Mouse (Mus musculus): ENCODE results near the gene St6galnac5. TPM values are rescaled to one million over a fixed set of nuclear protein-coding genes. Genes with fewer than 3 reads are reported as not detected.

Gene St6galnac5
- polyA plus RNA-seq, 1 experiment: 1.2 TPM

- Histone ChIP-seq H3K27ac (ENCODE audit: insufficient read depth, low read length) (no peak overlapping the region), H3K4me3 (ENCODE audit: extremely low read depth, insufficient read depth, insufficient read length) (no peak overlapping the region), H3K36me3 (ENCODE audit: control insufficient read depth, insufficient read depth, low read length) (no peaks in the 10 kb centered on the region), H3K4me1 (ENCODE audit: control insufficient read depth, insufficient read depth, insufficient read length) (no peaks in the 10 kb centered on the region), H3K27me3 (ENCODE audit: control insufficient read depth, insufficient read depth, low read length) (no peaks in the 10 kb centered on the region)
- DNase-seq (ENCODE audit: low read depth in 1 of 2, low spot score in 2 of 2): no peak
- no peak for TF ChIP-seq CTCF (IDR thresholded peaks at IDR 0.05; ENCODE audit: extremely low read depth, insufficient read depth, insufficient read length, insufficient replicate concordance)
- TF ChIP-seq POLR2A (IDR thresholded peaks at IDR 0.05; ENCODE audit: low read depth, low read length): no peak
Observed at GRCm38 (mm10) chr3:152843925-152844324, 138.1 kb downstream of the St6galnac5 start.

- Histone ChIP-seq H3K36me3 (ENCODE audit: control insufficient read depth, insufficient read depth, low read length) (no peaks in the 10 kb centered on the region), H3K4me3 (ENCODE audit: extremely low read depth, insufficient read depth, insufficient read length) (no peak overlapping the region), H3K4me1 (ENCODE audit: control insufficient read depth, insufficient read depth, insufficient read length) (no peaks in the 10 kb centered on the region), H3K27ac (ENCODE audit: insufficient read depth, low read length) (no peak overlapping the region), H3K27me3 (ENCODE audit: control insufficient read depth, insufficient read depth, low read length) (no peaks in the 10 kb centered on the region)
- WGBS: 87% methylated on average over 3 of the region's 3 CpGs
- TF ChIP-seq CTCF (IDR thresholded peaks at IDR 0.05; ENCODE audit: extremely low read depth, insufficient read depth, insufficient read length, insufficient replicate concordance) (no peak), POLR2A (IDR thresholded peaks at IDR 0.05; ENCODE audit: low read depth, low read length) (no peak)
- no peak for DNase-seq (ENCODE audit: low read depth in 1 of 2, low spot score in 2 of 2)
Observed at GRCm38 (mm10) chr3:152842648-152843047, 139.4 kb downstream of the St6galnac5 start.

- H3K27me3 ChIP-seq (ENCODE audit: control insufficient read depth, insufficient read depth, low read length): no peaks in the 10 kb centered on the region
- DNase-seq (ENCODE audit: low read depth in 1 of 2, low spot score in 2 of 2): no peak
- H3K36me3 ChIP-seq (ENCODE audit: control insufficient read depth, insufficient read depth, low read length): no peaks in the 10 kb centered on the region
- H3K4me3 ChIP-seq (ENCODE audit: extremely low read depth, insufficient read depth, insufficient read length): no peak overlapping the region
- no peak overlapping the region for H3K27ac ChIP-seq (ENCODE audit: insufficient read depth, low read length)
- H3K4me1 ChIP-seq (ENCODE audit: control insufficient read depth, insufficient read depth, insufficient read length): no peaks in the 10 kb centered on the region
- no peak for TF ChIP-seq CTCF (IDR thresholded peaks at IDR 0.05; ENCODE audit: extremely low read depth, insufficient read depth, insufficient read length, insufficient replicate concordance)
- no peak for TF ChIP-seq POLR2A (IDR thresholded peaks at IDR 0.05; ENCODE audit: low read depth, low read length)
- WGBS: 94% methylated on average over 6 of the region's 6 CpGs
Observed at GRCm38 (mm10) chr3:152841264-152841663, 140.8 kb downstream of the St6galnac5 start.

- no peak for DNase-seq (ENCODE audit: low read depth in 1 of 2, low spot score in 2 of 2)
- no peaks in the 10 kb centered on the region for H3K4me1 ChIP-seq (ENCODE audit: control insufficient read depth, insufficient read depth, insufficient read length)
- 93% methylated on average over 1 of the region's 1 CpGs for WGBS
- no peaks in the 10 kb centered on the region for H3K36me3 ChIP-seq (ENCODE audit: control insufficient read depth, insufficient read depth, low read length)
- H3K4me3 ChIP-seq (ENCODE audit: extremely low read depth, insufficient read depth, insufficient read length): no peak overlapping the region
- no peak overlapping the region for H3K27ac ChIP-seq (ENCODE audit: insufficient read depth, low read length)
- no peaks in the 10 kb centered on the region for H3K27me3 ChIP-seq (ENCODE audit: control insufficient read depth, insufficient read depth, low read length)
- TF ChIP-seq POLR2A (IDR thresholded peaks at IDR 0.05; ENCODE audit: low read depth, low read length): no peak
- no peak for TF ChIP-seq CTCF (IDR thresholded peaks at IDR 0.05; ENCODE audit: extremely low read depth, insufficient read depth, insufficient read length, insufficient replicate concordance)
Observed at GRCm38 (mm10) chr3:152837938-152838337, 144.1 kb downstream of the St6galnac5 start.

GRCm38 (mm10) chr3:152837407-152837806 is 144.6 kb downstream of the St6galnac5 start:
- WGBS: 79% methylated on average over 2 of the region's 2 CpGs

GRCm38 (mm10) chr3:152832436-152832835 is 149.6 kb downstream of the St6galnac5 start:
- H3K27ac ChIP-seq (ENCODE audit: insufficient read depth, low read length): no peak overlapping the region
- H3K27me3 ChIP-seq (ENCODE audit: control insufficient read depth, insufficient read depth, low read length): no peaks in the 10 kb centered on the region
- DNase-seq (ENCODE audit: low read depth in 1 of 2, low spot score in 2 of 2): no peak
- TF ChIP-seq POLR2A (IDR thresholded peaks at IDR 0.05; ENCODE audit: low read depth, low read length) (no peak), CTCF (IDR thresholded peaks at IDR 0.05; ENCODE audit: extremely low read depth, insufficient read depth, insufficient read length, insufficient replicate concordance) (no peak)
- H3K4me3 ChIP-seq (ENCODE audit: extremely low read depth, insufficient read depth, insufficient read length): no peak overlapping the region
- WGBS: 92% methylated on average over 4 of the region's 4 CpGs
- H3K4me1 ChIP-seq (ENCODE audit: control insufficient read depth, insufficient read depth, insufficient read length): no peaks in the 10 kb centered on the region
- H3K36me3 ChIP-seq (ENCODE audit: control insufficient read depth, insufficient read depth, low read length): no peaks in the 10 kb centered on the region

More at GRCm38 (mm10) chr3:152837407-152837806, 144.6 kb downstream of the St6galnac5 start:
- no peak for DNase-seq (ENCODE audit: low read depth in 1 of 2, low spot score in 2 of 2)
- H3K4me3 ChIP-seq (ENCODE audit: extremely low read depth, insufficient read depth, insufficient read length): no peak overlapping the region
- no peak for TF ChIP-seq POLR2A (IDR thresholded peaks at IDR 0.05; ENCODE audit: low read depth, low read length)
- no peak for TF ChIP-seq CTCF (IDR thresholded peaks at IDR 0.05; ENCODE audit: extremely low read depth, insufficient read depth, insufficient read length, insufficient replicate concordance)
- H3K4me1 ChIP-seq (ENCODE audit: control insufficient read depth, insufficient read depth, insufficient read length): no peaks in the 10 kb centered on the region
- H3K27me3 ChIP-seq (ENCODE audit: control insufficient read depth, insufficient read depth, low read length): no peaks in the 10 kb centered on the region
- no peak overlapping the region for H3K27ac ChIP-seq (ENCODE audit: insufficient read depth, low read length)
- H3K36me3 ChIP-seq (ENCODE audit: control insufficient read depth, insufficient read depth, low read length): no peaks in the 10 kb centered on the region

- no peak for DNase-seq (ENCODE audit: low read depth in 1 of 2, low spot score in 2 of 2)
- TF ChIP-seq POLR2A (IDR thresholded peaks at IDR 0.05; ENCODE audit: low read depth, low read length) (no peak), CTCF (IDR thresholded peaks at IDR 0.05; ENCODE audit: extremely low read depth, insufficient read depth, insufficient read length, insufficient replicate concordance) (no peak)
- Histone ChIP-seq H3K4me3 (ENCODE audit: extremely low read depth, insufficient read depth, insufficient read length) (no peak overlapping the region), H3K4me1 (ENCODE audit: control insufficient read depth, insufficient read depth, insufficient read length) (no peaks in the 10 kb centered on the region), H3K27me3 (ENCODE audit: control insufficient read depth, insufficient read depth, low read length) (no peaks in the 10 kb centered on the region), H3K27ac (ENCODE audit: insufficient read depth, low read length) (no peak overlapping the region), H3K36me3 (ENCODE audit: control insufficient read depth, insufficient read depth, low read length) (no peaks in the 10 kb centered on the region)
- 94% methylated on average over 9 of the region's 9 CpGs for WGBS
Observed at GRCm38 (mm10) chr3:152831974-152832373, 150.1 kb downstream of the St6galnac5 start.

All from spleen, adult 2 months (tissue).